Mouse (Mus musculus): Measurements from ENCODE around the gene Ly6c2. TPM values are rescaled to one million over a fixed set of nuclear protein-coding genes. Genes with fewer than 3 reads are reported as not detected.
A peak's percentile ranks its signal among the peaks of the same experiment; 100 is the strongest.
"Not testable (repeated sequence)": the region's sequence is repeated elsewhere in the genome, so short reads cannot be mapped to it uniquely, and the experiment has no call there.

Ly6c2 gene
- total RNA-seq (2021), result 1 to 10 TPM; 4.2 to 5.1 TPM
- long read RNA-seq, experiment 1, result 0 reads
- long read RNA-seq, experiment 2, partial matches to known transcripts, result 0 of 1 reads
- long read RNA-seq, experiment 2, other reads (novel, unspliced or antisense), result 1 of 1 reads

DNA sequence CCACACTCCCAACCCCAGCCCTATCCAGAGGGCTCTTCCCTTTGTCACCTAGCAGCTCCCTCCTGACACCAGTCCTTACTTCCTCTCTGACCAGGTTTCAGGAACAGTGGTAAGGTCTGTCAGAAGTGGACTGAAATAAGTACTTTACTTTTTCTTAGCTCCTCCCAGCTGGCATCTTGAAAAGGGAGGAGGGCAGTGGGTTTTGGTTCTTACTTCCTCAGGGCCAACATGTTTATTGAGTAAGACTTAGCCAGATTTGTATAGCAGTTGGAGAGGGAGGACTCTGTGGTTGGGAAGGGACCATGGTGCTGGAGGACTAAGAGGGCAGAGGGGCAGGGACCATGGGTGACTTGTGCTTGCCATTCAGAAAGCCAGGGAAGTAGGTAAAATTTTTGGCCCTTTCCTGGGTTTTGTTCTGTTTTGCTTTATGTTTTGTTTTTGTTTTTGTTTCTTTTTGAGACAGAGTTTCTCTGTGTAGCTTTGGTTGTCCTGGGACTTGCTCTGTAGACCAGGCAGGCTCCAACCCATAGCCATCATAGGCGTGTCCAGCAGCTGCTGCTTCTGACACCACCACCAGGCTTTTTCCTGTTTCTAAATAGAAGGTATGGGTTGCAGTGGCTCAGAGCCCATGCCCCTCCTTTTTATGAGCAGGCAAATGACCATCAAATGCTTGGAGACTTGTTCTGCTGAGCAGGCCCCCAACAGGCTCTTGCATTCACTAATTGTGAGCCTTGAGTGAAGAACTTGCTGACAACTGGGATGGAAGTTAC, at the start of gene Ly6c2:
Gene Ly6c2, minus strand, starts transcription at position 110 of the 770 bp plus-strand sequence.
- H3K4me3 ChIP-seq; H3K27ac ChIP-seq; DNase-seq (ENCODE audit: extremely low spot score in 1 of 2, low spot score in 2 of 2); intact Hi-C loops (cut with DNase I): not testable (repeated sequence)

DNA sequence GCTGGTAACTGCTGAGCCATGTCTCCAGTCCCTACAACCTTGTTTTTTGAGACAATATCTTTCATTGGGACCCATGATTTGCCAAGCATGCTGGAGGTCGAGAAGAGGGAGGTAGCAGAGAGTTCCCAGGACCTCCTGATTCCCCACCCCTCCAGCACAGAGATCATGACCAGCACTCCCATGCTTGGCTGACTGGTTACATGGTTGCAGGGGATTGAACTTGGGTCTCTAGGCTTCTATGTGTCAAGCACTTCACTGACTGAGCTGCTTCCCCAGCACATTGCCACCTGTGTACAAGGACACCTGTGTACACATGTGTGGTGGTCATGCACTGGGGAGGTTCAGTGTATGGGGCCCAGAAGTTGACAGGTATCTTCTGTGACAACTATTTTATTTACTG, 45.9 kb upstream of the Ly6c2 start:
- H3K27ac ChIP-seq, result no peak overlapping the region
- no peak for TF ChIP-seq CTCF (IDR thresholded peaks at IDR 0.05)
- intact Hi-C loops (cut with DNase I), result no loop called here
- DNase-seq (ENCODE audit: extremely low spot score in 1 of 2, low spot score in 2 of 2), result no peak
- H3K4me3 ChIP-seq, result no peak overlapping the region

DNA sequence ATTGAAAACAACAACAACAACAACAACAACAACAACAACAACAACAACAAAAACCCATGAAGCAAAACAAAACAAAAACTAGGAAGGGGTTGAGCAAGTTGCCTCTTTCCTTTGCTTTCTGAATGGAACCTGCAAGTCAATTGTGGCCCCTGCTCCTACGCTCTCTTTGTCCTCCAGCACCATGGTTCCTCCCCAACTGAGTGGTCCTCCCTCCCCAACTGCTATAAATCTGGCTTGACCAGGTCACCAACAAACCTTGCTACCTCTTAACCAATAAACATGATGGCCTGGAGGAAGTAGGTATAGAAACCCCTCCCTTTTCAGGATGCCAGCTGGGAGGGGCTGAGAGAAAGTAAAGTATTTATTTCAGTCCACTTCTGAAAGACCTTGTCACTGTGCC, 43.2 kb upstream of the Ly6c2 start, which contains the start of gene Ly6g:
Gene Ly6g, plus strand, starts transcription at position 301 of the 400 bp plus-strand sequence.
- DNase-seq (ENCODE audit: extremely low spot score in 1 of 2, low spot score in 2 of 2), result no peak
- Histone ChIP-seq H3K4me3 (no peak within 1 kb of the TSS), H3K27ac (no peak within 1 kb of the TSS)
- intact Hi-C loops (cut with DNase I), result no loop called here
- TF ChIP-seq CTCF (IDR thresholded peaks at IDR 0.05), result no peak

DNA sequence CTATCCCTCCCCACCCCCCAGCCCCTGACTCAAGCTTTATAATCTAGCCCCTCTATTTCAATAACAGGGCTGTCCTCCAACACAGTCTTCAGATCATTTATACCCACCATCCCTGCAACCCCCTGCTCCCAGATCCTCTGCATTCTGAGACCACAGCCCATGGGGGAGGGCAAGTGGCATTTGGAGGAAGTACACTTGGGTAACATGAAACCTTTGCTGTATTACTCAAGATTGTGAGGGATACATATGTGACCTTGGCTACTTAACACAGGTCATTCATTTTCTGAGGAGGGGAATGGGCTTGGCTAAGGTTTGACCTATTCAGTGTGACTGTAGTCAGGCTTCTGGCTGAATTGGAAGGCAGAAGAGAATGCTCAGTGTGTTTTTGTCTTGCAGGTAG, 41.3 kb upstream of the Ly6c2 start:
- Histone ChIP-seq H3K4me3 (no peak overlapping the region), H3K27ac (no peak overlapping the region)
- no peak for TF ChIP-seq CTCF (IDR thresholded peaks at IDR 0.05)
- intact Hi-C loops (cut with DNase I), result no loop called here
- DNase-seq (ENCODE audit: extremely low spot score in 1 of 2, low spot score in 2 of 2), result no peak

DNA sequence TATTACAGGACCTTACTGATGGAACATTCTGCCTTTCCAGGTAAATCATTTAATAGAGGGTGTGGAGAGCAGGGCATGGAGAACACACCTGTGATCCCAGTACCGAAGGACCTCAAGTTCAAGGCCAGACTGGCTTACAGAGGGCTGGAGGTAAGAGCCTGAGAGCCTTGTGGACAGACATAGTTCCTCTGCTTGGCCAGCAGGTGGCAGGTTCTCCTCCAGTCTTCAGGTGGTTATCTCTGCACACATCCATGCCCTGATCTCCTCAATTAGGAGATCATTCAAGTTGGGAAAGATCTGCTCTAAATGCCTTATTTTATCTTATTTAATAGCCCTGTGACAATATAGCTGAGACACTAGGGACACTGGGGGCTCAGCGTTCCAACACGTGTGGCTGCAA, 32.0 kb upstream of the Ly6c2 start:
- H3K4me3 ChIP-seq, result no peak overlapping the region
- DNase-seq (ENCODE audit: extremely low spot score in 1 of 2, low spot score in 2 of 2), result no peak
- peak; percentile 51 for TF ChIP-seq CTCF (IDR thresholded peaks at IDR 0.05)
- intact Hi-C loops (cut with DNase I), result no loop called here
- H3K27ac ChIP-seq, result no peak overlapping the region

DNA sequence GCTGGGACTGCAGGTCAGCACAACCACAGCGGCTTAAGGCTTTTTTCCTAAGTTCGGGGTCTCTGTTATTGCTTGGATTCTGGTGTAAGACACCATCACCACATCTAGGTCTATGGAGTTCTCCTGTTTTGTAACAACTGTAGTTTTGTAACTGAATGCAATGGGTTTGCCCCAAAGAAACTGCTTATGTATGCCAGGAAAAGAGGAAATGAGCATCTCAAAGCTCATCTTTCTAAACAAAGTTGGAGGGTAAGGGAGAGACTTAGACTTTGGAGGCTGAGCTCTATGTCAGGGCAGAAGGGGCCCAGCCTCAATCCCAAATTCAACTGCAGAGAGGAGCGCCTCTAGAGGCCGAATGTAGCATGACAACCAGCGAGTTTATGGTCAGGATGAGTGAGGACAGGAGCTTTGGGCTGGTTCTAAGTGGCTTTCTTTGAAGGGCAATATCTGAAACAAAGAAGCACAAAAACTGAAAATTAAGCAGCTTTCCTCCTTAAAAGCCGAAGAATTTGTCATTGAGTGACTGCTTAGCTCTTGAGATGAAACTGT, 30.1 kb upstream of the Ly6c2 start:
- peak; percentile 47 for TF ChIP-seq CTCF (IDR thresholded peaks at IDR 0.05)
- DNase-seq (ENCODE audit: extremely low spot score in 1 of 2, low spot score in 2 of 2); H3K4me3 ChIP-seq; intact Hi-C loops (cut with DNase I); H3K27ac ChIP-seq: not testable (repeated sequence)

DNA sequence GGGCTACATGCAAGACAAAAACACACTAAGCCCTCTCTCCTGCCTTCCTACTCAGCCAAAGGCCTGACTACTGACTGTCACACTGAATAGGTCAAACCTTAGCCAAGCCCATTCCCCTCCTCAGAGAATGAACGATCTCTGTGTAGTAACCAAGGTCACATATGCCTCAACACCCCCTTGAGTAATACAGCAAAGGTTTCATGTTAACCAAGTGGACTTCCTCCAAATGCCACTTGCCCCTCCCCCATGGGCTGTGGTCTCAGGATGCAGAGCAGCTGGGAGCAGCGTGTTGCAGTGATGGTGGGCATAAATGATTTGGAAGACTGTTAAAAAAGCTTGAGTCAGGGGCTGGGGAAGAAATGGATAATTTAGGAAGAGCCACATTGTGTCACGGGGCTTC, 26.0 kb upstream of the Ly6c2 start:
- H3K4me3 ChIP-seq; DNase-seq (ENCODE audit: extremely low spot score in 1 of 2, low spot score in 2 of 2); H3K27ac ChIP-seq; intact Hi-C loops (cut with DNase I): not testable (repeated sequence)

DNA sequence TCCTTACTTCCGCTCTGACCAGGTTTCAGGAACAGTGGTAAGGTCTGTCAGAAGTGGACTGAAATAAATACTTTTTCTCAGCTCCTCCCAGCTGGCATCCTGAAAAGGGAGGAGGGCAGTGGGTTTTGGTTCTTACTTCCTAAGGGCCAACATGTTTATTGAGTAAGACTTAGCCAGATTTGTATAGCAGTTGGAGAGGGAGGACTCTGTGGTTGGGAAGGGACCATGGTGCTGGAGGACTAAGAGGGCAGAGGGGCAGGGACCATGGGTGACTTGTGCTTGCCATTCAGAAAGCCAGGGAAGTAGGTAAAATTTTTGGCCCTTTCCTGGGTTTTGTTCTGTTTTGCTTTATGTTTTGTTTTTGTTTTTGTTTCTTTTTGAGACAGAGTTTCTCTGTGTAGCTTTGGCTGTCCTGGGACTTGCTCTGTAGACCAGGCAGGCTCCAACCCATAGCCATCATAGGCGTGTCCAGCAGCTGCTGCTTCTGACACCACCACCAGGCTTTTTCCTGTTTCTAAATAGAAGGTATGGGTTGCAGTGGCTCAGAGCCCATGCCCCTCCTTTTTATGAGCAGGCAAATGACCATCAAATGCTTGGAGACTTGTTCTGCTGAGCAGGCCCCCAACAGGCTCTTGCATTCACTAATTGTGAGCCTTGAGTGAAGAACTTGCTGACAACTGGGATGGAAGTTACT, 23.5 kb upstream of the Ly6c2 start:
- intact Hi-C loops (cut with DNase I); H3K4me3 ChIP-seq; DNase-seq (ENCODE audit: extremely low spot score in 1 of 2, low spot score in 2 of 2); H3K27ac ChIP-seq: not testable (repeated sequence)

DNA sequence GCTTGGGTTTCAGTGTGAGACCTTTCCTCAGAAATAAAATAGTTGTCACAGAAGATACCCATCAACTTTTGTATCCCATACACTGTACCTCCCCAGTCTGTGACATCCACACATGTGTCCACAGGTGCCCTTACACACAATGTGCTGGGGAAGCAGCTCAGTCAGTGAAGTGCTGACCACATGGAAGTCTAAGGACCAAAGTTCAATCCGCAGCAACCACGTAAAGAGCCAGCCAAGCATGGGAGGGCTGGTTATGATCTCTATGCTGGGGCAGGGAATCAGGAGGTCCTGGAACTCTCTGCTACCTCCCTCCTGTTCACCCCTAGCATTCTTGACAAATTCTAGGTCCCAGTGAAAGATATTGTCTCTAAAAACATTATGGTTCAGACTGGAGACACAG, 20.6 kb upstream of the Ly6c2 start:
- H3K4me3 ChIP-seq; intact Hi-C loops (cut with DNase I): not testable (repeated sequence)

DNA sequence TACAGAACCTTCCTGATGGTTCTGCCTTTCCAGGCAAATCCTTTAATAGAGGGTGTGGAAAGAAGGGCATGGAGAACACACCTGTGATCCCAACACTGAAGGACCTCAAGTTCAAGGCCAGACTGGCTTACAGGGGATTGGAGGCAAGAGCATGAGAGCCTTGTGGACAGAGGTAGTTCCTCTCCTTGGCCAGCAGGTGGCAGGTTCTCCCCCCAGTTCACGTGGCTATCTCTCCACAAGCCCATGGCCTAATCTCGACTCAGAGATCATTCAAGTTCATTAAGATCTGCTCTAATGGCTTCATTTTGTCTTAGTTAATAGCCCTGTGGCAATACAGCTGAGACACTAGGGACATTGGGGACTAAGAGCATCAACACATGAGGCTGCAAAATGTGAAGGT, 8.3 kb upstream of the Ly6c2 start:
- TF ChIP-seq CTCF (IDR thresholded peaks at IDR 0.05), result peak; percentile 58
- intact Hi-C loops (cut with DNase I), result no loop called here
- no peak for DNase-seq (ENCODE audit: extremely low spot score in 1 of 2, low spot score in 2 of 2)
- no peak overlapping the region for H3K4me3 ChIP-seq
- no peak overlapping the region for H3K27ac ChIP-seq

More for the DNA sequence above, 20.6 kb upstream of the Ly6c2 start:
- DNase-seq (ENCODE audit: extremely low spot score in 1 of 2, low spot score in 2 of 2); H3K27ac ChIP-seq: not testable (repeated sequence)

DNA sequence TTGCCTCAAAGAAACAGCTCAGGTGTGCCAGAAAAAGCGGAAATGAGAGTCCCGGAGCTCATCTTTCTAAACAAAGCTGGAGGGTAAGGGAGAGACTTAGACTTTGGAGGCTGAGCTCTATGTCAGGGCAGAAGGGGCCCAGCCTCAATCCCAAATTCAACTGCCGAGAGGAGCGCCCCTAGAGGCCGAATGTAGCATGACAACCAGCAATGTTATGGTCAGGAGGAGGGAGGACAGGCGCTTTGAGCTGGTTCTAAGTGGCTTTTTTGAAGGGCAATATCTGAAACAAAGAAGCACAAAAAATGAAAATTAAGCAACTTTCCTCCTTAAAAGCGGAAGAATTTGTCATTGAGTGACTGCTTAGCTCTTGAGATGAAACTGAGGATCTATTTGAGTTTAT, 7.0 kb upstream of the Ly6c2 start:
- DNase-seq (ENCODE audit: extremely low spot score in 1 of 2, low spot score in 2 of 2); H3K27ac ChIP-seq; intact Hi-C loops (cut with DNase I); H3K4me3 ChIP-seq: not testable (repeated sequence)
- peak; percentile 58 for TF ChIP-seq CTCF (IDR thresholded peaks at IDR 0.05)

DNA sequence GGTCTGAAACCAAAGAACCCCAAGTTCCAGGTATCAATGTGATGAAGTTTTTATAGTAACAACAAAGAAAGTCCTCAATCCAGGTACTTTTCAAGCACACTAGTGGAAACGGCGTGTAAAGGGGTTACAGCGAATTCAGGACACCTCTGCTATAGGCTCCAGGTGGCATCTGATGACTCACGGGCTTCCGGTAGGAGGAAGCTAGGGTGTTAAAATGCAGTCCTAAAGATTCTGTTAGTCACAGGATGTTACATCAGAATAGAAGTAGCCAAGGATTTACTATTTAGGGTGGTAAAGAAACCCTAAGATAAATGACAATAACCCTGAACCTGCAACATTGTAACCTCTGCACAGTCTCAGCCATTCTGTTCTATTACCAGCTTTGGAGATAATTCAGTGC, 5.7 kb upstream of the Ly6c2 start:
- DNase-seq (ENCODE audit: extremely low spot score in 1 of 2, low spot score in 2 of 2); intact Hi-C loops (cut with DNase I); H3K27ac ChIP-seq; H3K4me3 ChIP-seq: not testable (repeated sequence)

Data from left cerebral cortex, adult 2 months (tissue).